Mouse (Mus musculus): ENCODE data around the gene Mpzl3. TPM values are rescaled to one million over a fixed set of nuclear protein-coding genes. Genes with fewer than 3 reads are reported as not detected.

Gene Mpzl3
- polyA plus RNA-seq, 1 experiment, result 3.8 TPM

GRCm38 (mm10) chr9:45083132-45083531 is 28.1 kb downstream of the Mpzl3 start:
- H3K27ac ChIP-seq (ENCODE audit: control insufficient read depth, insufficient read depth, low read depth, low read length, poor library complexity), result no peak overlapping the region
- TF ChIP-seq CTCF (IDR thresholded peaks at IDR 0.05; ENCODE audit: control insufficient read depth, insufficient read depth, low read length) (no peak), POLR2A (IDR thresholded peaks at IDR 0.05; ENCODE audit: borderline replicate concordance, control insufficient read depth, low read depth, low read length) (no peak)
- H3K4me1 ChIP-seq (ENCODE audit: control insufficient read depth, insufficient read depth, low read length), result peaks cover 15% of the 10 kb centered on the region
- WGBS, result 86% methylated on average over 3 of the region's 3 CpGs
- no peak overlapping the region for H3K4me3 ChIP-seq (replicated peaks; ENCODE audit: control insufficient read depth, low read depth, low read length)

- TF ChIP-seq CTCF (IDR thresholded peaks at IDR 0.05; ENCODE audit: control insufficient read depth, insufficient read depth, low read length), result no peak
- TF ChIP-seq POLR2A (IDR thresholded peaks at IDR 0.05; ENCODE audit: borderline replicate concordance, control insufficient read depth, low read depth, low read length), result no peak
- Histone ChIP-seq H3K4me1 (ENCODE audit: control insufficient read depth, insufficient read depth, low read length) (peaks cover 8% of the 10 kb centered on the region), H3K27ac (ENCODE audit: control insufficient read depth, insufficient read depth, low read depth, low read length, poor library complexity) (peak overlapping the region; percentile 72), H3K4me3 (replicated peaks; ENCODE audit: control insufficient read depth, low read depth, low read length) (no peak overlapping the region)
- WGBS, result 9% methylated on average over 5 of the region's 5 CpGs
These were observed 29.6 kb downstream of the Mpzl3 start for GRCm38 (mm10) chr9:45084556-45084955.

GRCm38 (mm10) chr9:45085741-45086690 is 31.0 kb downstream of the Mpzl3 start:
- WGBS, result 50% methylated on average over 12 of the region's 12 CpGs
- no peak overlapping the region for H3K4me3 ChIP-seq (replicated peaks; ENCODE audit: control insufficient read depth, low read depth, low read length)
- H3K27ac ChIP-seq (ENCODE audit: control insufficient read depth, insufficient read depth, low read depth, low read length, poor library complexity), result peak overlapping the region; percentile 73; the same call in 1 of the 2 replicates
- H3K4me1 ChIP-seq (ENCODE audit: control insufficient read depth, insufficient read depth, low read length), result peaks cover 8% of the 10 kb centered on the region
- no peak for TF ChIP-seq POLR2A (IDR thresholded peaks at IDR 0.05; ENCODE audit: borderline replicate concordance, control insufficient read depth, low read depth, low read length)
- TF ChIP-seq CTCF (IDR thresholded peaks at IDR 0.05; ENCODE audit: control insufficient read depth, insufficient read depth, low read length), result no peak

GRCm38 (mm10) chr9:45088040-45088439 is 33.1 kb downstream of the Mpzl3 start:
- no peak overlapping the region for H3K4me3 ChIP-seq (replicated peaks; ENCODE audit: control insufficient read depth, low read depth, low read length)
- no peak for TF ChIP-seq POLR2A (IDR thresholded peaks at IDR 0.05; ENCODE audit: borderline replicate concordance, control insufficient read depth, low read depth, low read length)
- TF ChIP-seq CTCF (IDR thresholded peaks at IDR 0.05; ENCODE audit: control insufficient read depth, insufficient read depth, low read length), result no peak
- H3K27ac ChIP-seq (ENCODE audit: control insufficient read depth, insufficient read depth, low read depth, low read length, poor library complexity), result no peak overlapping the region
- peaks cover 9% of the 10 kb centered on the region for H3K4me1 ChIP-seq (ENCODE audit: control insufficient read depth, insufficient read depth, low read length)

- no peak overlapping the region for H3K4me3 ChIP-seq (replicated peaks; ENCODE audit: control insufficient read depth, low read depth, low read length)
- WGBS, result 66% methylated on average over 3 of the region's 3 CpGs
- TF ChIP-seq POLR2A (IDR thresholded peaks at IDR 0.05; ENCODE audit: borderline replicate concordance, control insufficient read depth, low read depth, low read length), result no peak
- TF ChIP-seq CTCF (IDR thresholded peaks at IDR 0.05; ENCODE audit: control insufficient read depth, insufficient read depth, low read length), result peak; percentile 28; the same call in 1 of the 2 replicates
- H3K27ac ChIP-seq (ENCODE audit: control insufficient read depth, insufficient read depth, low read depth, low read length, poor library complexity), result no peak overlapping the region
- H3K4me1 ChIP-seq (ENCODE audit: control insufficient read depth, insufficient read depth, low read length), result peaks cover 9% of the 10 kb centered on the region
These were observed 35.8 kb downstream of the Mpzl3 start for GRCm38 (mm10) chr9:45090811-45091210.

- no peak for TF ChIP-seq POLR2A (IDR thresholded peaks at IDR 0.05; ENCODE audit: borderline replicate concordance, control insufficient read depth, low read depth, low read length)
- no peak for TF ChIP-seq CTCF (IDR thresholded peaks at IDR 0.05; ENCODE audit: control insufficient read depth, insufficient read depth, low read length)
- peaks cover 5% of the 10 kb centered on the region for H3K4me1 ChIP-seq (ENCODE audit: control insufficient read depth, insufficient read depth, low read length)
- H3K4me3 ChIP-seq (replicated peaks; ENCODE audit: control insufficient read depth, low read depth, low read length), result no peak overlapping the region
- 32% methylated on average over 4 of the region's 4 CpGs for WGBS
- H3K27ac ChIP-seq (ENCODE audit: control insufficient read depth, insufficient read depth, low read depth, low read length, poor library complexity), result no peak overlapping the region
These were observed 37.7 kb downstream of the Mpzl3 start for GRCm38 (mm10) chr9:45092641-45093040.

GRCm38 (mm10) chr9:45095149-45095937 is 40.4 kb downstream of the Mpzl3 start:
- WGBS, result 22% methylated on average over 6 of the region's 6 CpGs
- TF ChIP-seq CTCF (IDR thresholded peaks at IDR 0.05; ENCODE audit: control insufficient read depth, insufficient read depth, low read length) (no peak), POLR2A (IDR thresholded peaks at IDR 0.05; ENCODE audit: borderline replicate concordance, control insufficient read depth, low read depth, low read length) (no peak)
- H3K27ac ChIP-seq (ENCODE audit: control insufficient read depth, insufficient read depth, low read depth, low read length, poor library complexity), result peak overlapping the region; percentile 39; the same call in 1 of the 2 replicates

GRCm38 (mm10) chr9:45097877-45098276 is 42.9 kb downstream of the Mpzl3 start:
- no peak for TF ChIP-seq POLR2A (IDR thresholded peaks at IDR 0.05; ENCODE audit: borderline replicate concordance, control insufficient read depth, low read depth, low read length)
- TF ChIP-seq CTCF (IDR thresholded peaks at IDR 0.05; ENCODE audit: control insufficient read depth, insufficient read depth, low read length), result no peak
- WGBS, result 80% methylated on average over 5 of the region's 5 CpGs
- Histone ChIP-seq H3K4me3 (replicated peaks; ENCODE audit: control insufficient read depth, low read depth, low read length) (no peak overlapping the region), H3K27ac (ENCODE audit: control insufficient read depth, insufficient read depth, low read depth, low read length, poor library complexity) (no peak overlapping the region), H3K4me1 (ENCODE audit: control insufficient read depth, insufficient read depth, low read length) (peaks cover 2% of the 10 kb centered on the region)

More at GRCm38 (mm10) chr9:45095149-45095937, 40.4 kb downstream of the Mpzl3 start:
- H3K4me1 ChIP-seq (ENCODE audit: control insufficient read depth, insufficient read depth, low read length), result peaks cover 5% of the 10 kb centered on the region
- peak overlapping the region; percentile 37 for H3K4me3 ChIP-seq (replicated peaks; ENCODE audit: control insufficient read depth, low read depth, low read length)

Data from bone marrow, adult 2 months (tissue).